Mouse (Mus musculus) B cell, adult (primary cell): ENCODE data around the gene Cdk8. TPM values are rescaled to one million over a fixed set of nuclear protein-coding genes. Genes with fewer than 3 reads are reported as not detected.

Experiments used
- total RNA-seq: library from RNA; stranded (reverse); gene quantifications from 4 replicates; pipeline ENCODE4 v1.2.4, GENCODE M21; 2023; ENCODE audit not compliant: inconsistent age

The Cdk8 gene
- 46.7 to 55.9 TPM (median 52.3 TPM) in 4 replicates for total RNA-seq

DNA sequence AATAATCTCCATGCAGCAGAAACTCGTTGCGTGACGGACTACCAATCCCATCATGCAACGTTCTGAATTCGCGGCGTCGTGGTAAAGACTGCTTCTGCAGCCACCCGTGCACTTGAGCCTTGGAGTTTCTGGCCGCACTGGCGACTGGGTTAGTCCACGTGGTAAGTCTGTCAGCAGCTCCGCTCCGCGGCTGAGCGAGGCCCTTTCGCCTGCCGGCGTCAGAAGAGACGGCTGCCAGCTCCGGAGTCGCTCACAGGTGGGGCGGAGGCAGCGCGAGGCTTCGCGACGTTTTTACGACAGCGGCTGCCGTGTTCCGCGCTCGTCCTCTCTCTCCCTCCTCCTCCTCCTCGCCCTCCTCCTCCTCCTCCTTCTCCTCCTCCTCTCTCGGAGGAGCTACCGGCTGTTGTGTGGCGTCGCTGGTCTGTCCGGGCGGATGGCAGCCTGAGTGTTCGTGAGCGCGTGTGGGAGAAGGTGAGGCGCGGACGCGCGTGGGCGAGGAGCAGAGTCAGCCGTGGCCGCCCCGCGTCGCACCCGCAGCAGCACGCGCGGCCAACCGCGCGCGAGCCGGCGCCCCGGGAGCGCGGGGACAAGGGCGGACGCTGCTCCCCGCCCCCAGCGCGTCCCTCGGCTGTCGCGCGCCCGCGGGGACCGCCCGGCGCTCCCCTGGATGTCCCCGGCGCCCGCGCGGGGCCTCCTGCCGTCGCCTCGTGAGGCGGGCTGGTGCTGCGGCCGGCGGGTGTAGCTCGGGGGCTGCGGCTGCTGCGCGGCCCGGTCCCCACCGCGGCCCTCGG is at the start of gene Cdk8:
TSS of gene Cdk8 (plus strand) at position 367 of the 791 bp plus-strand sequence.

DNA sequence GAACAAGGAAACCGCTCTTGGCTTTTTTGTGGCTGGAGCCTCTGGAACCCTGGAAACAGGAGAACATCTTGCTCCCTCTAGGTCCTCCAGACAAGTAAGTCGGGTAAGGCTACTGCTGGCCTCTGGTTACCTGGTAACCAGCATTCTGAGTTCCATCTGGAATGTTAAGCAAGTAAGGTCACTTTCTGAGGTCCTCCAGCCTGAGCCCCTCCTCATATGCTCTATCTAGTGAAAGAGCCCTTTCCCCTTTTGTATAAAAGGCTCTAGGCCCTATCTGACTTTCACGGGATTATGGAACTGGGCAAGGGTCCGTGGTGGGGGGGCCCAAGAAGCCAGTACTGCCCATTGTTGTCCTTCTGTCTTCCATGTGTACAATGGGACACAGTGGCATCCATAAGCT is 45.8 kb upstream of the Cdk8 start, which contains the start of gene 1700001J03Rik:
TSS of gene 1700001J03Rik (minus strand) at position 101 of the 400 bp plus-strand sequence.

DNA sequence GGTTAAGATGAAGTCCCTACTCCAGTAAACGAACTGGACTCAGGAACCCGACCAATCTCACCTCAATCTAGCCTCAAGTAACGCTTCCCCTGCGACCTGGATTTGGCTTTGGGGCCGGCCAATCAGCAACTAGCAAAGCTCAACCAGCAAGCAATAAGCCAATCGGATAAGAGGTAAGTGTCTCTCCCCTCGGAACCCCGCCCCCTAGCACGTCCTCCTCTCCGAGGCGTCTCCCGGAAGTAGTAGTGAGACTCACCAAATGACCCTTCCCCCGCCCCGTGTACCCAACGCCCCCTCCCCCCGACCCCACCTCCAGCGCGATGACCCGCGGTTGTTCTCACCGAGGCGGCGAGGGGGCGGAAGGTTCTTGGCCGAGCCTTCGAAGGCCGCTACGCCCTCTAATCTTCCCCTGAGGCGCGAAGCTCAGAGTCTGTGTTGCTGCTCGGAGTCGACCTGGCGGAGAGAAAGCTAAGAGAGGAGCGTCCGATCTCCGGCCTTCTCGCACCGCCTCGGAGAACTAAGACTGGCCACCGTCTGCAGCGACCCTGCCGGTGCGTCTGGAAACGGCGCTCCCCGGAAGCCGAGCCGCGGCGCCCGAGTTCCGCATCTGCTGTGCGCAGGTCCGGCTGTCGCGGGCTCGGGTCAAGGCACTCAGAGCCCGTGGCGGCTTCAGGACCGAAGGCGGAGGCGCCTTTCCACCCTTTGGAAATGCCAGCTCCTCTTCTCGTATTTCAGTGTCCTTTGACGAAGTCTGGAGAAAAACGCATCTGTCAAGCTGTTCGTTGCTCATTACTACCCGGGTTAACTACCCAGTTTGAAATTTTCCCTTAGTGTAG is 9.9 kb upstream of the Cdk8 start, which contains the start of gene Rnf6:
TSS of gene Rnf6 (minus strand) at position 677 of the 836 bp plus-strand sequence.

Other genes starting within 250 kb of the Cdk8 start
- gene Cyp3a25, start 221.6 kb upstream of the Cdk8 start, total RNA-seq, result not detected in 4 replicates
- not detected in 4 replicates for gene Cyp3a59, start 152.0 kb upstream of the Cdk8 start, total RNA-seq
- not detected in 4 replicates for gene Gm5565, start 70.7 kb upstream of the Cdk8 start, total RNA-seq
- not detected in 4 replicates for gene Gm6309, start 60.5 kb upstream of the Cdk8 start, total RNA-seq
- 1.00 to 3.0 TPM (median 2.8 TPM) in 3 of 4 replicates, not detected in the other for gene 1700001J03Rik, start 45.9 kb upstream of the Cdk8 start, total RNA-seq
- gene Rnf6, start 9.7 kb upstream of the Cdk8 start, total RNA-seq, result 37.5 to 39.3 TPM (median 39.0 TPM) in 4 replicates
- not detected in 4 replicates for gene Wasf3, start 153.8 kb downstream of the Cdk8 start, total RNA-seq